Mouse (Mus musculus) testis, adult 2 months (tissue): ENCODE results near the gene Trim38.

Source experiments
- CTCF ChIP-seq: fragments of 200-500 bp; IDR thresholded peaks from 2 replicates; pipeline ENCODE4 v1.5.1; 2012; ENCODE audit warnings: low read depth, mild to moderate bottlenecking, inconsistent platforms, low read length, moderate library complexity; ENCODE audit not compliant: control insufficient read depth, insufficient read depth, insufficient replicate concordance
- POLR2A ChIP-seq: fragments of 200-500 bp; IDR thresholded peaks from 2 replicates; pipeline ENCODE4 v1.6.1; 2012; ENCODE audit warnings: low read depth, mild to moderate bottlenecking, inconsistent platforms, low read length, moderate library complexity; ENCODE audit not compliant: control insufficient read depth

GRCm38 (mm10) chr13:23772561-23773313 is 3.0 kb downstream of the Trim38 start:
- TF ChIP-seq POLR2A (no peak), CTCF (no peak)
